Mouse (Mus musculus) small intestine, adult 2 months (tissue): ENCODE data around the gene Acsbg2.

ENCODE experiments used
- CTCF ChIP-seq: fragments of 200-500 bp; IDR thresholded peaks from 2 replicates; pipeline ENCODE4 v1.5.1; 2012; ENCODE audit warnings: low read depth, mild to moderate bottlenecking, control low read depth, inconsistent platforms, low read length, moderate library complexity, mixed read lengths; ENCODE audit not compliant: insufficient replicate concordance, insufficient read length; ENCODE audit errors: extremely low read depth
- POLR2A ChIP-seq: fragments of 200-500 bp; IDR thresholded peaks from 2 replicates; pipeline ENCODE4 v1.6.1; 2012; ENCODE audit warnings: low read depth, mild to moderate bottlenecking, control low read depth, inconsistent platforms, low read length, moderate library complexity

- TF ChIP-seq CTCF (no peak), POLR2A (no peak)
Observed at GRCm38 (mm10) chr17:56919725-56920124, 45.5 kb upstream of the Acsbg2 start.
